Mouse (Mus musculus) heart, embryonic 12.5 days (tissue): ENCODE results near the gene Adcy5. TPM values are rescaled to one million over a fixed set of nuclear protein-coding genes. Genes with fewer than 3 reads are reported as not detected.

Experiments
- ATAC-seq: fragments of 200-750 bp; cut with Nextera tagmentation; 2 replicates; pipeline ENCODE4 v1.8.0; 2017; ENCODE audit warnings: moderate TSS enrichment, moderate library complexity; ENCODE audit not compliant: insufficient number of reproducible peaks, low FRiP score
- H3K27ac ChIP-seq: fragments of 300-500 bp; sonication (generic); 2 replicates; pipeline ENCODE4 v1.5.1; 2016; ENCODE audit warnings: mild to moderate bottlenecking, moderate library complexity; ENCODE audit not compliant: poor library complexity, severe bottlenecking
- H3K27me3 ChIP-seq: fragments of 300-500 bp; sonication (generic); replicated peaks from 2 replicates; pipeline ENCODE4 v1.6.1; 2016; ENCODE audit warnings: mild to moderate bottlenecking, moderate library complexity
- H3K36me3 ChIP-seq: fragments of 300-500 bp; sonication (generic); 2 replicates; pipeline ENCODE4 v1.6.1; 2016; ENCODE audit warnings: mild to moderate bottlenecking, moderate library complexity
- H3K4me1 ChIP-seq: fragments of 300-500 bp; sonication (generic); replicated peaks from 2 replicates; pipeline ENCODE4 v1.6.1; 2016; ENCODE audit warnings: mild to moderate bottlenecking
- H3K4me2 ChIP-seq: fragments of 300-500 bp; sonication (generic); 2 replicates; pipeline ENCODE4 v1.6.1; 2016; ENCODE audit warnings: mild to moderate bottlenecking, moderate library complexity
- H3K4me3 ChIP-seq: fragments of 300-500 bp; sonication (generic); 2 replicates; pipeline ENCODE4 v1.5.1; 2016; ENCODE audit warnings: mild to moderate bottlenecking
- H3K9ac ChIP-seq: fragments of 300-500 bp; sonication (generic); 2 replicates; pipeline ENCODE4 v1.6.1; 2016; ENCODE audit warnings: mild to moderate bottlenecking, moderate library complexity
- H3K9me3 ChIP-seq: fragments of 300-500 bp; sonication (generic); replicated peaks from 2 replicates; pipeline ENCODE4 v1.6.1; 2016; ENCODE audit warnings: mild to moderate bottlenecking, moderate library complexity
- WGBS: fragments of 180-500 bp; shearing (Covaris S2); methylation state at CpG from one replicate; pipeline ENCODE4 v1.1.7; 2016; 5-methylcytosine and 5-hydroxymethylcytosine counted together
- polyA plus RNA-seq: library from polyadenylated mRNA; unstranded; fragments of >200 nt; fragmentation: Nextera tagmentation; extraction: Ambion mirVana; gene quantifications from 2 replicates; pipeline ENCODE4 v1.2.1, GENCODE M21; 2016

The Adcy5 gene
- 7.8 and 8.3 TPM in 2 replicates for polyA plus RNA-seq

GRCm38 (mm10) chr16:35154641-35155390, at the start of gene Adcy5:
TSS of gene Adcy5 (plus strand) at chr16:35154877.
- H3K27ac ChIP-seq = peak within 1 kb of the TSS; percentile 86
- peaks cover 55% of the 10 kb centered on the region for H3K4me1 ChIP-seq
- WGBS = under 1% methylated on average over 53 of the region's 104 CpGs
- no peaks in the 10 kb centered on the region; the same call in 1 of the 2 replicates for H3K36me3 ChIP-seq
- peak within 1 kb of the TSS; percentile 85 for H3K4me2 ChIP-seq
- peak; percentile 51; the same call in 1 of the 2 replicates for ATAC-seq
- peaks cover 59% of the 10 kb centered on the region for H3K27me3 ChIP-seq
- H3K9ac ChIP-seq = peak within 1 kb of the TSS; percentile 83
- H3K9me3 ChIP-seq = no peaks in the 10 kb centered on the region
- H3K4me3 ChIP-seq = peak within 1 kb of the TSS; percentile 72

GRCm38 (mm10) chr16:35107985-35108384, 46.7 kb upstream of the Adcy5 start:
- 76% methylated on average over 6 of the region's 6 CpGs for WGBS
- Histone ChIP-seq H3K36me3 (peaks cover 10% of the 10 kb centered on the region; the same call in 1 of the 2 replicates), H3K4me2 (no peak overlapping the region), H3K4me1 (peaks cover 47% of the 10 kb centered on the region), H3K9me3 (no peaks in the 10 kb centered on the region), H3K9ac (no peak overlapping the region), H3K27me3 (no peaks in the 10 kb centered on the region), H3K27ac (no peak overlapping the region), H3K4me3 (no peak overlapping the region)
- ATAC-seq = no peak

- no peak for ATAC-seq
Measured at GRCm38 (mm10) chr16:35109156-35109555, 45.5 kb upstream of the Adcy5 start.

GRCm38 (mm10) chr16:35109656-35110291, 44.9 kb upstream of the Adcy5 start:
- Histone ChIP-seq H3K4me2 (no peak overlapping the region), H3K4me3 (no peak overlapping the region), H3K27me3 (no peaks in the 10 kb centered on the region), H3K4me1 (peaks cover 44% of the 10 kb centered on the region), H3K27ac (peak overlapping the region; percentile 71), H3K9ac (no peak overlapping the region), H3K36me3 (peaks cover 5% of the 10 kb centered on the region; the same call in 1 of the 2 replicates), H3K9me3 (no peaks in the 10 kb centered on the region)
- no peak for ATAC-seq
- 45% methylated on average over 7 of the region's 7 CpGs for WGBS

More at GRCm38 (mm10) chr16:35109156-35109555, 45.5 kb upstream of the Adcy5 start:
- Histone ChIP-seq H3K27me3 (no peaks in the 10 kb centered on the region), H3K9me3 (no peaks in the 10 kb centered on the region), H3K9ac (no peak overlapping the region), H3K36me3 (peaks cover 9% of the 10 kb centered on the region; the same call in 1 of the 2 replicates), H3K4me1 (peaks cover 39% of the 10 kb centered on the region), H3K4me2 (no peak overlapping the region), H3K27ac (peak overlapping the region; percentile 71), H3K4me3 (no peak overlapping the region)
- WGBS = 44% methylated on average over 8 of the region's 8 CpGs

GRCm38 (mm10) chr16:35110410-35111142, 44.1 kb upstream of the Adcy5 start:
- Histone ChIP-seq H3K4me2 (peak overlapping the region; percentile 38), H3K27me3 (no peaks in the 10 kb centered on the region), H3K9ac (no peak overlapping the region; the same call in 1 of the 2 replicates), H3K27ac (peak overlapping the region; percentile 78), H3K9me3 (no peaks in the 10 kb centered on the region), H3K36me3 (peaks cover 5% of the 10 kb centered on the region; the same call in 1 of the 2 replicates), H3K4me3 (no peak overlapping the region), H3K4me1 (peaks cover 44% of the 10 kb centered on the region)
- ATAC-seq = peak; percentile 71; the same call in 1 of the 2 replicates
- WGBS = 24% methylated on average over 10 of the region's 10 CpGs

- ATAC-seq = 0 out of 2 replicates have a peak, but pooled peaks have one; percentile 7
- Histone ChIP-seq H3K4me2 (peak overlapping the region; percentile 38), H3K4me3 (no peak overlapping the region), H3K9me3 (no peaks in the 10 kb centered on the region), H3K36me3 (peaks cover 5% of the 10 kb centered on the region; the same call in 1 of the 2 replicates), H3K9ac (no peak overlapping the region), H3K27me3 (no peaks in the 10 kb centered on the region), H3K27ac (peak overlapping the region; percentile 78), H3K4me1 (peaks cover 41% of the 10 kb centered on the region)
- 53% methylated on average over 8 of the region's 8 CpGs for WGBS
Measured at GRCm38 (mm10) chr16:35111143-35111620, 43.5 kb upstream of the Adcy5 start.

- ATAC-seq = no peak
- H3K4me1 ChIP-seq = peaks cover 45% of the 10 kb centered on the region
- WGBS = 87% methylated on average over 5 of the region's 5 CpGs
- no peak overlapping the region for H3K27ac ChIP-seq
- H3K27me3 ChIP-seq = no peaks in the 10 kb centered on the region
- no peak overlapping the region for H3K4me2 ChIP-seq
- no peak overlapping the region for H3K4me3 ChIP-seq
- no peaks in the 10 kb centered on the region for H3K9me3 ChIP-seq
- H3K9ac ChIP-seq = no peak overlapping the region
- no peaks in the 10 kb centered on the region for H3K36me3 ChIP-seq
Measured at GRCm38 (mm10) chr16:35113496-35113895, 41.2 kb upstream of the Adcy5 start.

GRCm38 (mm10) chr16:35116328-35116956, 38.2 kb upstream of the Adcy5 start:
- H3K4me1 ChIP-seq = peaks cover 29% of the 10 kb centered on the region
- H3K9me3 ChIP-seq = no peaks in the 10 kb centered on the region
- no peaks in the 10 kb centered on the region for H3K27me3 ChIP-seq
- no peak overlapping the region for H3K27ac ChIP-seq
- H3K36me3 ChIP-seq = no peaks in the 10 kb centered on the region
- H3K4me2 ChIP-seq = no peak overlapping the region
- H3K4me3 ChIP-seq = no peak overlapping the region
- 80% methylated on average over 7 of the region's 7 CpGs for WGBS
- ATAC-seq = no peak
- no peak overlapping the region for H3K9ac ChIP-seq

GRCm38 (mm10) chr16:35117436-35117835, 37.2 kb upstream of the Adcy5 start:
- no peak overlapping the region for H3K4me3 ChIP-seq
- no peaks in the 10 kb centered on the region for H3K27me3 ChIP-seq
- H3K27ac ChIP-seq = no peak overlapping the region
- 0 out of 2 replicates have a peak overlapping the region, but pooled peaks have one; percentile 41 for H3K9ac ChIP-seq
- no peak for ATAC-seq
- WGBS = 47% methylated on average over 7 of the region's 7 CpGs
- H3K36me3 ChIP-seq = no peaks in the 10 kb centered on the region
- H3K9me3 ChIP-seq = no peaks in the 10 kb centered on the region
- H3K4me2 ChIP-seq = no peak overlapping the region
- peaks cover 25% of the 10 kb centered on the region for H3K4me1 ChIP-seq

GRCm38 (mm10) chr16:35120603-35121002, 34.1 kb upstream of the Adcy5 start:
- Histone ChIP-seq H3K4me1 (peaks cover 18% of the 10 kb centered on the region), H3K9ac (no peak overlapping the region), H3K27me3 (no peaks in the 10 kb centered on the region), H3K9me3 (no peaks in the 10 kb centered on the region), H3K4me3 (no peak overlapping the region), H3K27ac (no peak overlapping the region), H3K4me2 (no peak overlapping the region), H3K36me3 (no peaks in the 10 kb centered on the region)
- ATAC-seq = no peak
- 34% methylated on average over 4 of the region's 4 CpGs for WGBS
